Mouse (Mus musculus): ENCODE measurements around the gene Tm7sf3. TPM values are rescaled to one million over a fixed set of nuclear protein-coding genes. Genes with fewer than 3 reads are reported as not detected.

Tm7sf3 gene
- polyA plus RNA-seq, 1 experiment: 30.1 TPM

DNA sequence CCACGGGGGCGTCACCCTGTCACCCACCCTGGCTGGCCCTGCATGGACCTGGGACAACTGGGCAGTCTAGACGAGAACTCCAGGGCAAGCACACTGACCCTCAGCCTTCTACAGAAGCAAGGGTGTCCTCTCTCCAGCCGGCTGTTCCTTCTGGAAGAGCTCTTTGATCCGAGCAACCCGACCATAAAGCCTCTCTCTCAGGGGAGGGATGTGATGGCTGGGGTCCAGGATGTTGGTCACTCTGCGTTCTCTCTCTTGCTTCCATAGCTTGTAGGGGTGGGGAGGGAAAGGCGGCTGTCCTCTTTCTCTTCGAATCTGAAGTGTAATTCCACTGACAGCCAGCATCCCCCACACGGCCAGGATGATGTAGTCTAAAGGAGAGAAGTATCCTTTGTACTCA lies 39.0 kb downstream of the Tm7sf3 start:
- TF ChIP-seq GATA1 (IDR thresholded peaks at IDR 0.05; ENCODE audit: low read length): no peak

DNA sequence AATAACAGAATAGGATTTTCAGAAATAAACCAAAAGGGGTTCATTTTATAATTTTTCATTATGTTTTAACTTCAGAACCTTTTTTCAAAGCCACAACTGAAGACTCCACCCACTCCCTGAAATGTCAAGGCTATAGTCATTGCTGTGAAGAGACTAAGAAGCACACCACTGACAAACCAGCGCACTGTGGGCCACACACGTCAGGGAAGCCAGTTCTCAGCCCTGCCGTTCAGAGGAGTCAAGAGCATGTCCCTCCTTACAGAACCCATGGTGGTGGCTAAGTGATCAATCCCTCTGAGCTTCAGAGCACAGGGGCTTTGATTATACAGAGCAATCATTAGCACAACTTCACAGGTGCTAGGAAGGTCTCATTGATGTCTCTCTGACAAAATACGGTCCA lies 40.0 kb downstream of the Tm7sf3 start:
- TF ChIP-seq GATA1 (IDR thresholded peaks at IDR 0.05; ENCODE audit: low read length): no peak

DNA sequence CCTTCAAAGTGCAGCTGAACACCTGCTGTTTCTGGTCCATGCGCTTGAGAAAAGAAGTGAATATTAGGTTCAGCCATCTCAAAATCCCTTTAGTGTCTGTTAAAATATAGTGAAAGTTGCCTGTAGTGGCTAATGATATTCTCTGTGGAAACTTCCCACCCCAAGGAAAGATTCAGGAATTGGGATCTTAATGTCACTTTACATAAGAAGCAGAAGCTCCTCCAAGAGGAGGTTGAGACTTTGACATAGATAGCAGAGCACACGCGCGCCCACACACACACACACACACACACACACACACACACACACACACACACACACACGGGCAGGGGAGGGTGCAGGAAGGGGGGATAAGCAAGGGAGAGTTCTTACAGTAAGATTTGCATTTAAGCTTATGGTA lies 57.5 kb downstream of the Tm7sf3 start:
- no peak for TF ChIP-seq GATA1 (IDR thresholded peaks at IDR 0.05; ENCODE audit: low read length)

GRCm38 (mm10) chr6:146583366-146584046 lies 59.1 kb downstream of the Tm7sf3 start:
- TF ChIP-seq GATA1 (IDR thresholded peaks at IDR 0.05; ENCODE audit: low read length): no peak

- no peak for TF ChIP-seq GATA1 (IDR thresholded peaks at IDR 0.05; ENCODE audit: low read length)
Observed at GRCm38 (mm10) chr6:146580381-146580926, 62.2 kb downstream of the Tm7sf3 start.

DNA sequence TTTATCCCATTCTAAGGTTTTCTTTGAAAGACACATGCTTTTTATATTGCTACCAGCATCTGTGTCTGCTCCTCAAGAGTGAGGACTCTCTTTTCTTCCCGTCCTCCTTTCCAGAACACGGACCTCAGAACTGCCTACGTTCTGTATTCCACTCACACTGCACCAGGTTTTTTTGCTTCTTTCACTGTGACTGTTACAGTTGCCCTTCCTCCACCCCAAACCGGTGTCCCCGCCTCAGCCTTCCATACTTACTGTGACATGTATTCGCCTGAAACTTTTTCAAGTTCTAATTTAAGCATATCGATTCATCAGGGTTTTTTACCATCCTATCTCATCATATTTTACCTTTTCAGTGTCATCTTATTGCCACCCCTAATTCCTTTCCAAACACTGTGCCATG lies 64.0 kb downstream of the Tm7sf3 start:
- TF ChIP-seq GATA1 (IDR thresholded peaks at IDR 0.05; ENCODE audit: low read length): no peak

DNA sequence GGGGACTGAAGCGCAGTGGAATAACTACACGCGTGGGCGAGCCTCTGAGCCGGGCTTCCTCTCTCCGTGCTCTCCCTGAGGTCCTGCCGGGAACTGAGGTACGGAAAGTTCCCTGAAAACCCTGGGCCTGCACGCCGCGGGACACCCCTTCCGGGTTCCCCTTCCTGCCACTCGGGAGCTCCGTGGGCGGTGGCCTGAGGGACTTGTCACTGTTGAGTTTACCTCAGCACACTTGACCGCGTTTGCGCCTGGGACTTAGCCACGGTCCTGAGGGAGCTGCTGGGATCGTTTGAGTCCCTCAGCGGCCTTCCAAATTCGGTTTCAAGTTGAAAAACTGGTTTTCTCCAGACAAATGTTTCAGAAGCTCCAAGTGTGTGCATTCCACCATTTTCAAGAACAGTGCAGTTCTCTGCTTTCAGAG lies 64.5 kb downstream of the Tm7sf3 start:
- TF ChIP-seq GATA1 (IDR thresholded peaks at IDR 0.05; ENCODE audit: low read length): no peak

- TF ChIP-seq GATA1 (IDR thresholded peaks at IDR 0.05; ENCODE audit: low read length): no peak
Observed at GRCm38 (mm10) chr6:146577310-146578109, 65.1 kb downstream of the Tm7sf3 start, which contains the start of gene Ints13. Gene Ints13, minus strand, starts transcription at chr6:146577835.

GRCm38 (mm10) chr6:146576903-146577302 lies 65.7 kb downstream of the Tm7sf3 start, which contains the start of gene Fgfr1op2:
Gene Fgfr1op2, plus strand, starts transcription at chr6:146577203.
- TF ChIP-seq GATA1 (IDR thresholded peaks at IDR 0.05; ENCODE audit: low read length): no peak

GRCm38 (mm10) chr6:146572073-146572472 lies 70.6 kb downstream of the Tm7sf3 start:
- no peak for TF ChIP-seq GATA1 (IDR thresholded peaks at IDR 0.05; ENCODE audit: low read length)

Other genes starting within 250 kb of the Tm7sf3 start
- 1.9 and 2.7 TPM in 2 replicates for gene Itpr2, start 140.6 kb downstream of the Tm7sf3 start, polyA plus RNA-seq (2012)
- gene Fgfr1op2, start 65.6 kb downstream of the Tm7sf3 start, polyA plus RNA-seq (2012): 74.7 and 97.5 TPM in 2 replicates
- 27.0 and 38.2 TPM in 2 replicates for gene Ints13, start 65.0 kb downstream of the Tm7sf3 start, polyA plus RNA-seq (2012)
- gene Med21, start 277 bp downstream of the Tm7sf3 start, polyA plus RNA-seq (2012): 3.1 and 4.5 TPM in 2 replicates
- 0.66 TPM in 2 replicates for gene Stk38l, start 82.2 kb upstream of the Tm7sf3 start, polyA plus RNA-seq (2012)
- not detected in 2 replicates for gene Arntl2, start 153.2 kb upstream of the Tm7sf3 start, polyA plus RNA-seq (2012)
- 0.31 TPM in 1 of 2 replicates, not detected in the other for gene Smco2, start 207.3 kb upstream of the Tm7sf3 start, polyA plus RNA-seq (2012)
- gene Ppfibp1, start 245.7 kb upstream of the Tm7sf3 start, polyA plus RNA-seq (2012): 1.1 and 1.3 TPM in 2 replicates

Measured in G1E-ER4 (cell line).